21 mouse cellular contexts compared by ENCODE assay signal in genomic region chr11:96143766-96144165, GRCm38 (mm10). TPM values are rescaled to one million over a fixed set of nuclear protein-coding genes. Genes with fewer than 3 reads are reported as not detected.
DNase-seq lines count a peak whose midpoint lies in the region; ATAC-seq and TF ChIP-seq lines count a peak whose summit lies in the region.
"Had no signal": no experiment of that assay in that cellular context is flagged by ENCODE, and none has a peak within 500 bp of the region (broad histone marks: within the 10 kb centered on the region; RNA-seq: fewer than 3 reads in every experiment).

No protein-coding gene starts in this region.

- no peak for TF ChIP-seq EP300 in lung, postnatal 0 days (IDR thresholded peaks at IDR 0.05)

- 55% methylated on average over 4 of the region's 4 CpGs for WGBS in lung, postnatal 0 days

- H3K4me3 ChIP-seq in lung, postnatal 0 days (ENCODE audit: low read depth, low read length), result no peak overlapping the region

- no peak for ATAC-seq in lung, postnatal 0 days
- ATAC-seq: activated CD4-positive, CD25-positive, alpha-beta regulatory T cell, adult 4 months; CD4-positive, CD25-positive, alpha-beta regulatory T cell, adult 4 months; Patski had no signal

- H3K27ac ChIP-seq in lung, postnatal 0 days (ENCODE audit: low read length), result no peak overlapping the region

- DNase-seq in 3T3-L1 (ENCODE audit: low read depth, low spot score), result peak; percentile 66
- peak; percentile 69 for DNase-seq in NIH3T3 (ENCODE audit: low read depth)
- no peak for DNase-seq in lung, postnatal 0 days (ENCODE audit: low spot score)
- DNase-seq in neural tube, embryonic 10.5 days (ENCODE audit: extremely low spot score, low spot score), result no peak
- DNase-seq: adrenal gland, adult 2 months; adrenal gland, adult 8-10 months; adrenal gland, postnatal 10 days; adrenal gland, postnatal 14 days; adrenal gland, postnatal 25 days; adrenal gland, postnatal 36 days; B cell, adult 2 months; cerebellum, adult 11 months; cerebellum, adult 11-12 months; cerebellum, adult 18-20 months; cerebellum, adult 2 months; cerebellum, adult 8-10 months had no signal

- H3K36me3 ChIP-seq in lung, postnatal 0 days (ENCODE audit: insufficient read depth, low read length), result no peaks in the 10 kb centered on the region
- H3K36me3 ChIP-seq: G1E had no signal

- H3K9me3 ChIP-seq in lung, postnatal 0 days (ENCODE audit: low read length), result no peaks in the 10 kb centered on the region
- H3K9me3 ChIP-seq: G1E had no signal

- H3K4me1 ChIP-seq in lung, postnatal 0 days (ENCODE audit: insufficient read depth, low read depth, low read length), result no peaks in the 10 kb centered on the region

- H3K4me2 ChIP-seq in lung, postnatal 0 days (replicated peaks; ENCODE audit: low read depth, low read length), result no peak overlapping the region

- no peak for TF ChIP-seq CTCF in lung, postnatal 0 days (IDR thresholded peaks at IDR 0.05)

- peaks cover 14% of the 10 kb centered on the region for H3K27me3 ChIP-seq in lung, postnatal 0 days (replicated peaks; ENCODE audit: insufficient read depth, low read length)
- H3K27me3 ChIP-seq: Patski had no signal

- no peak overlapping the region for H3K9ac ChIP-seq in lung, postnatal 0 days (replicated peaks; ENCODE audit: low read depth)

RNA-seq across cellular contexts. Expression of gene Ttll6, which starts 10.2 kb away (rescaled TPM):
- polyA plus RNA-seq in lung, postnatal 0 days (2015; fragmentation: Nextera tagmentation; extraction: Ambion mirVana), result 0.99 and 1.3 TPM in 2 replicates
- polyA plus RNA-seq: adrenal gland, adult 2 months; CD4-positive, CD25-positive, alpha-beta regulatory T cell, adult 4 months; G1E had no signal

RNA-seq across cellular contexts. Expression of gene Calcoco2, which starts 32.0 kb away (rescaled TPM):
- 0.74 and 0.98 TPM in 2 replicates for polyA plus RNA-seq in lung, postnatal 0 days (2015; fragmentation: Nextera tagmentation; extraction: Ambion mirVana)
- polyA plus RNA-seq: activated CD4-positive, CD25-positive, alpha-beta regulatory T cell, adult 4 months; adrenal gland, adult 2 months; brain, embryonic 14.5 days; CD4-positive, CD25-positive, alpha-beta regulatory T cell, adult 4 months; cerebellum, adult 2 months; G1E; Patski had no signal

RNA-seq across cellular contexts. Expression of gene Hoxb13, which starts 50.4 kb away (rescaled TPM):
- not detected in 2 replicates for polyA plus RNA-seq in lung, postnatal 0 days (2015; fragmentation: Nextera tagmentation; extraction: Ambion mirVana)
- polyA plus RNA-seq: activated CD4-positive, CD25-positive, alpha-beta regulatory T cell, adult 4 months; adrenal gland, adult 2 months; brain, embryonic 14.5 days; CD4-positive, CD25-positive, alpha-beta regulatory T cell, adult 4 months; cerebellum, adult 2 months had no signal

Comparison
In these comparisons a context has a peak if more than half of its experiments do, and no peak if none do; other contexts are left out.
1. DNase-seq: peak in 3T3-L1 (single experiment) and NIH3T3 (single experiment); none in lung, postnatal 0 days (single experiment) and neural tube, embryonic 10.5 days (single experiment).